Mouse (Mus musculus) MEL (cell line): Measurements from ENCODE around the gene Fam171a2. TPM values are rescaled to one million over a fixed set of nuclear protein-coding genes. Genes with fewer than 3 reads are reported as not detected.

ENCODE experiments used
- DNase-seq: peaks from one replicate; pipeline ENCODE4 v3.0.0; 2011; ENCODE audit warnings: low read depth, low spot score
- H3K27ac ChIP-seq: 2 replicates; pipeline ENCODE4 v1.5.1; 2012; ENCODE audit warnings: low read depth, mild to moderate bottlenecking, control low read depth, low read length, moderate library complexity; ENCODE audit not compliant: control insufficient read depth
- H3K27me3 ChIP-seq, 2 experiments: fragments of 150-350 bp in 1 of 2; sonication (generic) in 1 of 2; 2 replicates each; pipeline ENCODE4 v1.6.1; 2012; ENCODE audit warnings: low read length in 2 of 2, mild to moderate bottlenecking in 2 of 2, improper control_type of control experiment in 1 of 2, moderate library complexity in 1 of 2; ENCODE audit not compliant: insufficient read depth in 2 of 2, control insufficient read depth in 1 of 2
- H3K36me3 ChIP-seq, 2 experiments: 2 replicates each; pipeline ENCODE4 v1.6.1; 2012 to 2014; ENCODE audit warnings: low read length in 2 of 2, improper control_type of control experiment in 1 of 2, inconsistent platforms in 1 of 2, mild to moderate bottlenecking in 1 of 2; ENCODE audit not compliant: insufficient read depth in 2 of 2, control insufficient read depth in 1 of 2
- H3K4me1 ChIP-seq, 2 experiments: fragments of 150-350 bp in 1 of 2; sonication (generic) in 1 of 2; 2 replicates each; pipeline ENCODE4 v1.6.1; 2012; ENCODE audit warnings: low read length in 2 of 2, improper control_type of control experiment in 1 of 2, mild to moderate bottlenecking in 1 of 2; ENCODE audit not compliant: insufficient read depth in 2 of 2, control insufficient read depth in 1 of 2
- H3K4me3 ChIP-seq, 2 experiments: fragments of 150-350 bp in 1 of 2; sonication (generic) in 1 of 2; 2 replicates each; pipeline ENCODE4 v1.5.1; 2012; ENCODE audit warnings: low read depth in 2 of 2, low read length in 2 of 2, mild to moderate bottlenecking in 2 of 2, moderate library complexity in 2 of 2, control low read depth in 1 of 2, improper control_type of control experiment in 1 of 2; ENCODE audit not compliant: control insufficient read depth in 1 of 2, insufficient read depth in 1 of 2
- H3K79me2 ChIP-seq: 2 replicates; pipeline ENCODE4 v1.6.1; 2012; ENCODE audit warnings: mild to moderate bottlenecking, low read length, moderate library complexity; ENCODE audit not compliant: control insufficient read depth, poor library complexity, insufficient read depth
- H3K9ac ChIP-seq: 2 replicates; pipeline ENCODE4 v1.6.1; 2012; ENCODE audit warnings: low read depth, mild to moderate bottlenecking, control low read depth, low read length, moderate library complexity; ENCODE audit not compliant: control insufficient read depth, poor library complexity, severe bottlenecking
- H3K9me3 ChIP-seq: fragments of 150-350 bp; sonication (generic); replicated peaks from 2 replicates; pipeline ENCODE4 v1.6.1; 2012; ENCODE audit warnings: mild to moderate bottlenecking, low read length, improper control_type of control experiment, moderate library complexity; ENCODE audit not compliant: insufficient read depth
- BHLHE40 ChIP-seq: IDR thresholded peaks from 2 replicates; pipeline ENCODE4 v1.6.1; 2012; ENCODE audit warnings: low read depth, mild to moderate bottlenecking, inconsistent platforms, low read length, improper control_type of control experiment, borderline replicate concordance
- CHD1 ChIP-seq: IDR thresholded peaks from 2 replicates; pipeline ENCODE4 v1.6.1; 2012; ENCODE audit warnings: low read depth, mild to moderate bottlenecking, inconsistent platforms, low read length, improper control_type of control experiment
- CTCF ChIP-seq, 3 experiments: IDR thresholded peaks in 2 of 3; conservative IDR thresholded peaks in 1 of 3; 2 replicates each; pipeline ENCODE4 v1.5.1; 2011 to 2012; ENCODE audit warnings: low read length in 3 of 3, low read depth in 2 of 3, mild to moderate bottlenecking in 2 of 3, improper control_type of control experiment in 1 of 3, inconsistent platforms in 1 of 3, mixed read lengths in 1 of 3, moderate library complexity in 1 of 3; ENCODE audit not compliant: control insufficient read depth in 1 of 3, insufficient read depth in 1 of 3, poor library complexity in 1 of 3, severe bottlenecking in 1 of 3
- E2F4 ChIP-seq: IDR thresholded peaks from 2 replicates; pipeline ENCODE4 v1.6.1; 2011; ENCODE audit warnings: low read depth, low read length, improper control_type of control experiment, borderline replicate concordance
- ELF1 ChIP-seq: IDR thresholded peaks from 2 replicates; pipeline ENCODE4 v1.6.1; 2014; ENCODE audit warnings: low read depth, mild to moderate bottlenecking, inconsistent platforms, low read length, improper control_type of control experiment, moderate library complexity
- EP300 ChIP-seq, 2 experiments: IDR thresholded peaks; 2 replicates each; pipeline ENCODE4 v1.6.1; 2011; ENCODE audit warnings: improper control_type of control experiment in 2 of 2, low read length in 2 of 2, low read depth in 1 of 2, mild to moderate bottlenecking in 1 of 2
- ETS1 ChIP-seq: IDR thresholded peaks from 2 replicates; pipeline ENCODE4 v1.6.1; 2012; ENCODE audit warnings: low read depth, mild to moderate bottlenecking, inconsistent platforms, low read length, improper control_type of control experiment, moderate library complexity
- GABPA ChIP-seq: IDR thresholded peaks from 2 replicates; pipeline ENCODE4 v1.6.1; 2012; ENCODE audit warnings: low read depth, mild to moderate bottlenecking, inconsistent platforms, low read length, improper control_type of control experiment, moderate library complexity
- KAT2A ChIP-seq: conservative IDR thresholded peaks from 2 replicates; pipeline ENCODE4 v1.6.1; 2012; ENCODE audit warnings: low read depth, low read length, improper control_type of control experiment, inconsistent platforms
- MAFK ChIP-seq: IDR thresholded peaks from 2 replicates; pipeline ENCODE4 v1.6.1; 2011; ENCODE audit warnings: low read depth, mild to moderate bottlenecking, low read length, improper control_type of control experiment, borderline replicate concordance
- MAX ChIP-seq: IDR thresholded peaks from 2 replicates; pipeline ENCODE4 v1.6.1; 2011; ENCODE audit warnings: low read length, improper control_type of control experiment
- MEF2A ChIP-seq: IDR thresholded peaks from 2 replicates; pipeline ENCODE4 v1.6.1; 2014; ENCODE audit warnings: low read depth, mild to moderate bottlenecking, inconsistent platforms, low read length, improper control_type of control experiment; ENCODE audit not compliant: poor library complexity, insufficient replicate concordance, severe bottlenecking; ENCODE audit errors: extremely low read depth
- MXI1 ChIP-seq: IDR thresholded peaks from 2 replicates; pipeline ENCODE4 v1.6.1; 2011; ENCODE audit warnings: mild to moderate bottlenecking, low read depth, low read length, improper control_type of control experiment
- MYB ChIP-seq: IDR thresholded peaks from 2 replicates; pipeline ENCODE4 v1.6.1; 2011; ENCODE audit warnings: mild to moderate bottlenecking, low read depth, low read length, improper control_type of control experiment
- NELFE ChIP-seq: IDR thresholded peaks from 2 replicates; pipeline ENCODE4 v1.6.1; 2011; ENCODE audit warnings: low read depth, low read length, improper control_type of control experiment
- NRF1 ChIP-seq: IDR thresholded peaks from 2 replicates; pipeline ENCODE4 v1.6.1; 2014; ENCODE audit warnings: low read depth, mild to moderate bottlenecking, inconsistent platforms, low read length, improper control_type of control experiment, moderate library complexity; ENCODE audit not compliant: poor library complexity, insufficient read depth, severe bottlenecking
- POLR2A ChIP-seq, 2 experiments: IDR thresholded peaks; 2 replicates each; pipeline ENCODE4 v1.6.1; 2011 to 2012; ENCODE audit warnings: low read length in 2 of 2, mild to moderate bottlenecking in 2 of 2, control low read depth in 1 of 2, improper control_type of control experiment in 1 of 2, low read depth in 1 of 2, moderate library complexity in 1 of 2; ENCODE audit not compliant: control insufficient read depth in 1 of 2, insufficient read depth in 1 of 2, poor library complexity in 1 of 2
- POLR2AphosphoS2 ChIP-seq: IDR thresholded peaks from 2 replicates; pipeline ENCODE4 v1.6.1; 2011; ENCODE audit warnings: low read length, improper control_type of control experiment
- SIN3A ChIP-seq: IDR thresholded peaks from 2 replicates; pipeline ENCODE4 v1.6.1; 2012; ENCODE audit warnings: low read length, improper control_type of control experiment, inconsistent platforms
- TAL1 ChIP-seq: IDR thresholded peaks from 2 replicates; pipeline ENCODE4 v1.6.1; 2012; ENCODE audit warnings: mild to moderate bottlenecking, inconsistent platforms, low read length, moderate library complexity, mixed read lengths
- TCF12 ChIP-seq: IDR thresholded peaks from 2 replicates; pipeline ENCODE4 v1.6.1; 2014; ENCODE audit warnings: low read depth, mild to moderate bottlenecking, inconsistent platforms, low read length, improper control_type of control experiment, moderate library complexity
- UBTF ChIP-seq: IDR thresholded peaks from 2 replicates; pipeline ENCODE4 v1.6.1; 2012; ENCODE audit warnings: low read depth, mild to moderate bottlenecking, inconsistent platforms, low read length, improper control_type of control experiment, moderate library complexity, borderline replicate concordance; ENCODE audit not compliant: insufficient read depth
- ZC3H11A ChIP-seq: IDR thresholded peaks from 2 replicates; pipeline ENCODE4 v1.6.1; 2012; ENCODE audit warnings: low read depth, mild to moderate bottlenecking, inconsistent platforms, low read length, improper control_type of control experiment
- ZKSCAN1 ChIP-seq: IDR thresholded peaks from 2 replicates; pipeline ENCODE4 v1.6.1; 2012; ENCODE audit warnings: low read depth, mild to moderate bottlenecking, inconsistent platforms, low read length, improper control_type of control experiment, moderate library complexity
- ZNF384 ChIP-seq: IDR thresholded peaks from 2 replicates; pipeline ENCODE4 v1.6.1; 2012; ENCODE audit warnings: low read depth, mild to moderate bottlenecking, inconsistent platforms, low read length, improper control_type of control experiment
- polyA plus RNA-seq, 2 experiments: library from polyadenylated mRNA; stranded (reverse) in 1 of 2; unstranded in 1 of 2; fragments of >175 nt in 1 of 2; fragments of >200 nt in 1 of 2; gene quantifications; 2 replicates each; pipeline versions ENCODE4 v1.2.1 to v1.2.4; 2012; ENCODE audit warnings: low replicate concordance in 2 of 2, low read depth in 1 of 2; ENCODE audit not compliant: insufficient read length in 2 of 2, insufficient read depth in 1 of 2, missing spikeins in 1 of 2
- total RNA-seq: library from RNA; depleted of rRNA; stranded (reverse); fragments of 300-350 nt; gene quantifications from 2 replicates; pipeline ENCODE4 v1.2.3, GENCODE M21; 2012

Gene Fam171a2
- total and polyA plus RNA-seq, 3 experiments: 2.0 to 8.8 TPM; not detected in 1

DNA sequence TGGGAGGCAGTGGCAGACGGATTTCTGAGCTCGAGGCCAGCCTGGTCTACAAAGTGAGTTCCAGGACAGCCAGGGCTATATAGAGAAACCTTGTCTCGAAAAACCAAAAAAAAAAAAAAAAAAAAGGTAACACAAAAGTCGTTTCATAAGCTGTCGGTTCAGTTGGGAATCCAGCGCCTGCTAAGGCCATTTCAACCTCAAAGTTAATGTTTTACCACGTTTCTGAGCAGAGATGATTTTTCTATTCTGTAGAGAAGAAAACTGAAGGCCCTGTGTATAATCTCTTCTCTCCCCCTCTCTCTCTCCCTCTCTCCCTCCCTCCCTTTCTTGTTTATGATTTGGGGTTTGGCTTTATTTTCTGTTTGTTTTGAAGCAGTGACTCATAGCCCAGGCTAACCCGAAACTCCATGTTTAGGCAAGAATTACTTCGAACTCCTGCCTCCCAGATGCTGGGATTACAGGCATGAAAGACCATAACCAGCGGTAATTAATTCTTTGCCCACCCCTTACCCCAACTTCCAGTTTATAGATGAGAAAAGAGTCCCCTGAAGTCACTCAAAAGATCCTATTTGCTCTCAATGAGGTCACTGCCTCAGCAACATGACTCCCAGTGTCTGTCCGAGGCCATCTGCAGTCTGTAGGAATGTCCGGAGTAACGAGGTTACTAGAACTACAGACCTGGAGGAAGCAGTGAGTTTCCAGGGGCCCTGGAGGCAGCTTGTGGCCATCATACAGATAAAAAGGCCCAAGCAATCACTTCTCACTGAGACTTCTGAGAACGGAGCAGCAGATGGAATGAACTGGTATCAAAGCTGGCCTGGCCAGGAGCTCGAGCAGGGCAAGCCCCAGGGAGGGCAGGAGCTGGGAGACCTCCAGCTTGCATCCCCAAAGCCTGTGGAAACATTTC is 38.3 kb downstream of the Fam171a2 start:
- Histone ChIP-seq H3K79me2 (peaks cover 19% of the 10 kb centered on the region), H3K27me3 (no peaks in the 10 kb centered on the region), H3K9me3 (no peaks in the 10 kb centered on the region), H3K9ac (peak overlapping the region; percentile 75), H3K4me1 (peaks cover 11 to 22% of the 10 kb centered on the region in 2 experiments), H3K36me3 (peaks cover 0 to 14% of the 10 kb centered on the region in 2 experiments; a peak in 2 of 4 replicates), H3K27ac (peak overlapping the region; percentile 91), H3K4me3 (peak overlapping the region; percentile 54)
- peak; percentile 63 for DNase-seq
- peak in 1 of 2 experiments; percentile 48; a peak in 1 of 4 replicates for TF ChIP-seq EP300 (IDR thresholded peaks at IDR 0.05; ENCODE audit: low read depth in 1 of 2, low read length in 2 of 2)
- peak; percentile 31; the same call in 1 of the 2 replicates for TF ChIP-seq E2F4
- no peak for TF ChIP-seq KAT2A
- no peak for TF ChIP-seq SIN3A
- TF ChIP-seq BHLHE40: 0 out of 2 replicates have a peak, but pooled peaks have one; percentile 13
- TF ChIP-seq TCF12: no peak
- 0 out of 2 replicates have a peak, but pooled peaks have one; percentile 11 for TF ChIP-seq UBTF
- TF ChIP-seq CHD1: peak; percentile 96
- TF ChIP-seq ZNF384: peak; percentile 71; the same call in 1 of the 2 replicates
- 0 out of 2 replicates have a peak, but pooled peaks have one; percentile 12 for TF ChIP-seq MAFK

DNA sequence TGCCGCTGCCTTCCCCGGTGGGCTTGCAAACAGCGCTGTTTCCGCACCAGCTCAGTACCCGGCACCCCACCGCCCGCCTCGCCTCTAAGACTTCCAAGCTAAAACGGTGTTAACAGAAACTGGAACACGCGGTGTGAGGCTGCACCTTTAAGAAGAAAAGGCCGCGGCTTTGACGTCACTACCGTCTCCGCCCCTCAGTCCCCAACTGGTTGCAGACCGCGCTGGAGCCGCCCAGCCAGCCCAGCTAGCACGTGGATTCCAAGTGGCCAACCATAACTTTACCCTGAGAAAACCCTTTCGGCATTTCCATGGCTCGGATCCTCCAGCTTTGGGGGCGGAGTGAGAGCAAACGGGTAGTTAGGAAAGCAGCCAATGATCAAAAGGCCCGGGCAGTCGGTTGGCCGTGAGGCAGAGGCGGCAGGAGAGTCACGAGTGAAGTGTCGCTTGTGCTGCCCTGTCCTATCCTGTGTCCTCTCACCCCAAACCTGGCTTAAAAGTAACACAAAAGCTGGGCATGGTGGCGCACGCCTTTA is 39.1 kb downstream of the Fam171a2 start:
- H3K9ac ChIP-seq: peak overlapping the region; percentile 87
- DNase-seq: peak; percentile 100
- H3K4me3 ChIP-seq: peak overlapping the region; percentile 58 to 75
- H3K27ac ChIP-seq: peak overlapping the region; percentile 97
- no peaks in the 10 kb centered on the region for H3K9me3 ChIP-seq
- H3K36me3 ChIP-seq: peaks cover 0 to 14% of the 10 kb centered on the region in 2 experiments; a peak in 2 of 4 replicates
- peaks cover 19% of the 10 kb centered on the region for H3K79me2 ChIP-seq
- H3K4me1 ChIP-seq: peaks cover 11 to 22% of the 10 kb centered on the region in 2 experiments
- H3K27me3 ChIP-seq: no peaks in the 10 kb centered on the region
- TF ChIP-seq ZC3H11A (no peak), ZKSCAN1 (no peak), MYB (peak; percentile 62), E2F4 (0 out of 2 replicates have a peak, but pooled peaks have one; percentile 63), SIN3A (peak; percentile 100), GABPA (no peak), TAL1 (no peak), CTCF (IDR thresholded peaks at IDR 0.05 in 2 of 3, conservative IDR thresholded peaks at IDR 0.05 in 1 of 3; ENCODE audit: control insufficient read depth in 1 of 3, insufficient read depth in 1 of 3, low read depth in 2 of 3, low read length in 3 of 3, poor library complexity in 1 of 3, severe bottlenecking in 1 of 3) (no peak), ELF1 (peak; percentile 76), ETS1 (peak; percentile 79), MXI1 (peak; percentile 99), MAX (peak; percentile 99), EP300 (IDR thresholded peaks at IDR 0.05; ENCODE audit: low read depth in 1 of 2, low read length in 2 of 2) (peak in 1 of 2 experiments; percentile 71; a peak in 2 of 4 replicates), NELFE (peak; percentile 98), BHLHE40 (peak; percentile 94), POLR2AphosphoS2 (peak; percentile 89), UBTF (0 out of 2 replicates have a peak, but pooled peaks have one; percentile 68), POLR2A (IDR thresholded peaks at IDR 0.05; ENCODE audit: control insufficient read depth in 1 of 2, insufficient read depth in 1 of 2, low read depth in 1 of 2, low read length in 2 of 2, poor library complexity in 1 of 2) (peak; percentile 89 to 95), MEF2A (peak; percentile 72; the same call in 1 of the 2 replicates), ZNF384 (peak; percentile 43; the same call in 1 of the 2 replicates), NRF1 (0 out of 2 replicates have a peak, but pooled peaks have one; percentile 42)
